Mouse (Mus musculus) MEL-GATA-1-ER (cell line): Measurements from ENCODE around the gene Ift122.
"Not testable (repeated sequence)": the region's sequence is repeated elsewhere in the genome, so short reads cannot be mapped to it uniquely, and the experiment has no call there.

ENCODE experiments used
- DNase-seq: peaks from one replicate; pipeline ENCODE4 v3.0.0-alpha.2; 2012; ENCODE audit warnings: low read depth; ENCODE audit errors: extremely low read depth

Ift122 gene

DNA sequence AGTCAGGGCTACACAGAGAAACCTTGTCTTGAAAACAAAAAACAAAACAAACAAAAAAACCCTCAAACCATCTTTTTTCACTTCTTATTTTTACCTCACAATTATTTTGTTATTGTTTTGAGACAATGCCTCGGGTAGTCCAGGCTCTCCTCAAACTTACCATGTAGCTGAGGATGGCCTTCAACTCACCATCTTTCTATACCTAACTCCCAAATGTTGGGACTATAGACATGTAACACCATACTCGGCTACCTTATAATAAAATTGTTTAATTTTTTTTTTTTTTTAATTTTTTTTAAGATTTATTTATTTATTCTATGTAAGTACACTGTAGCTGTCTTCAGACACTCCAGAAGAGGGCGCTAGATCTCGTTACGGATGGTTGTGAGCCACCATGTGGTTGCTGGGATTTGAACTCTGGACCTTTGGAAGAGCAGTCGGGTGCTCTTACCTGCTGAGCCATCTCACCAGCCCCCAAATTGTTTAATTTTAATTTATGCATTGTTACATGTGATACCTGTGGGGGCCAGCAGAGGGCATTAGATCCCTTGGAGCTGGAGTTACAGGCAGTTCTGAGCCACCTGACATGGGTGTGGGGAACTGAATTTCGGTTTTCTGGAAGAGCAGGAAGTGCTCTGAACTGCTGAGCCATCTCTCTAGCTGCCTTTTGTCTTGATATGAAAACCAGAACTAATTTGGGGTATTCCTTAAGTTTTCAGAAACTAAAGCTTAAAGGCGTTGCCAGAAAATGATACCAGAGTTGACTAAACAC lies 6.4 kb upstream of the Ift122 start:
- peak; percentile 67 for DNase-seq

DNA sequence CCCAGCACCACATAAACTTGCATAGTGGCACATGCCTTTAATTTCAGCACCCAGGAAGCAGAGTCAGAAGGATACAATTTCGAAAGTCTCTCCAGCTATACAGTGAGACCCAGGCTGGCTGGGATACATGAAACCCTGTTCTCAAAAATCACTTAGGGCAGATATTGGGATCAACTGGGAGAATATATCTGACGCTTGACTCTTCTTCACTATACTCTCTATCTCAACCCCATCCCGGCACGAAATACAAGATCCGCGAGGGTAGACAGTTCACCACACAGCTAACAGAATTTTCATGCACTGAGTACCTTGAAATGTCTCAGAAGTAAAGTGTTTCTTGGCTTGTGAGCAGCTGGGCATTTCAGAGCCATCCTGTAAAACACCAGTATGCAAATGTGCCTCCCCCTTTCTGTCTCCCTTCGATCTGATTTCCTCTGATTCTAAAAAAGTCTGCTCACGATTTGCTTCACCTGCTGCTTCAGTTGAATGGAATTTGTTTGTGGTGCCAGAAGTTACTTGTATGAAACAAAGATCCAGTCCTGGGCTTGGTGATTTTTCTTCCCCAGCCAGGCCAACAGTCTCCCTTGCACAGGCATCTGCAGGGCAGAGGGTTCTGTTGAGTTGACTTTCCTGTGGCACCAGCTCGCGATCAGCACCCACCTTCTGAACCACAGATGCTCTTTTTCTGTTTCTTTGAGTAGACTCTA lies 4.5 kb upstream of the Ift122 start:
- no peak for DNase-seq

DNA sequence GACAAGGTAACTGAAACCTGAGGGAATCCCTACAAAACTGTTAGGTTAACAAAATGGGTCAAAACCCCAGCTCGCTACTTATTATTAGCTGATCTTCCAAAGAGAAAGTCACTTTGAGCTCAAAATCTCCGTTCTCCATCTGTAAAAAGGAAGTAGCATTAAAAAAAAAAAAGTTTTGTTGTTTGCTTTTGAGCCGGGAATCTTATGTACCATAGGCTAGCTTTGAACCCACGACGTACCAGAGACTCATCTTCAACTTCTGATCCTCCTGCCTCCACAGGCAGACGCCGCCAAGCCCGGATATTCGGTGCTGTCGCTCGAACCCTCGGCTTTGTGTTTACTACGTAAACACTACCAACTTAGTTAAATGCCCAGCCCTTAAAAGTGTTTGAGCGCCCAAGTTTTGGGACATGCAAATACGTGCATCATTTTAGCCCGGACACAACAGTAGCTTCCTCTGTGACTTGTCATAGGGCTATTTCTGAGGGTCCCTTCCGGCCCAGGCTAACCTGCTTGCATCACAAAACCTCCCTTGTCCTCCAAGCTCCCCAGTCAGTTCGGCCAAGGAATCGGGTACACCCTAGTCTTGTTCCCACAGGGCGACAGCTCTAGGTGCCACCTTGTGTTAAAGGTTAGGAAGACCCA lies 702 bp upstream of the Ift122 start:
- no peak for DNase-seq

DNA sequence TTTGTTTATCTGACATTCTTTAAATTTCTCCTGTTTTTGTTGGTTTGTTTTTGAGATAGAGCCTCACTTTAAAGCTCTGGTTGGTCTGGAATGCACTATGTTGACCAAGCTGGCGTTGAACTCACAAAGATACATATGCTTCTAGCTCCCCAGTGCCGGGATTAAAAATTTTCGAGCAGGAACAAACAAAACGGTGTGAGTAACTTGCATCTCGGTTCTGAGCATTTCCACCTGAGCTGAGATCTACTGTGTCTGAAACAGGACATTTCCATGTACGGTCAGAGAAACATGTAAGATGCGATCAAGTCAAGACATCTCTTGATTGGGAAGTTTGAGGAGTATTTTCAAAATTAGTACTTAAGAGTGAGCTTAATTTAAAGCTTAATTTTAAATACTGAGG lies 715 bp downstream of the Ift122 start:
- DNase-seq: peak; percentile 18

DNA sequence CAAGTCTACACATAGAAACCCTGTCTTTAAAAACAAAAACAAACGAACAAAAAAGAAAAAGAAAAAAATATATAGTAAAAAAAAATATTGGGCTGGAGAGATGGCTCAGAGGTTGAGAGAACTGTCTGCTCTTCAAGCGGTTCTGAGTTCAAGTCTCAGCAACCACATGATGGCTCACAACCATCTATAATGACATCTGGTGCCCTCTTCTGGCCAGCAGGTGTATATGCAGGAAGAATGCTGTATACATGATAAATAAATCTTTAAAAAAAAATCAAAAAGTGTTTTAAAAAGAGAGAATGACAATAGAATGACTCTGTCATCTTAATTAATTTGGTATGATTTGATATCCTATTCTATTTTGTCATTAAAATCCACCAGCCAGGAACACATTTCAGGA lies 1.2 kb downstream of the Ift122 start:
- peak; percentile 18 for DNase-seq

DNA sequence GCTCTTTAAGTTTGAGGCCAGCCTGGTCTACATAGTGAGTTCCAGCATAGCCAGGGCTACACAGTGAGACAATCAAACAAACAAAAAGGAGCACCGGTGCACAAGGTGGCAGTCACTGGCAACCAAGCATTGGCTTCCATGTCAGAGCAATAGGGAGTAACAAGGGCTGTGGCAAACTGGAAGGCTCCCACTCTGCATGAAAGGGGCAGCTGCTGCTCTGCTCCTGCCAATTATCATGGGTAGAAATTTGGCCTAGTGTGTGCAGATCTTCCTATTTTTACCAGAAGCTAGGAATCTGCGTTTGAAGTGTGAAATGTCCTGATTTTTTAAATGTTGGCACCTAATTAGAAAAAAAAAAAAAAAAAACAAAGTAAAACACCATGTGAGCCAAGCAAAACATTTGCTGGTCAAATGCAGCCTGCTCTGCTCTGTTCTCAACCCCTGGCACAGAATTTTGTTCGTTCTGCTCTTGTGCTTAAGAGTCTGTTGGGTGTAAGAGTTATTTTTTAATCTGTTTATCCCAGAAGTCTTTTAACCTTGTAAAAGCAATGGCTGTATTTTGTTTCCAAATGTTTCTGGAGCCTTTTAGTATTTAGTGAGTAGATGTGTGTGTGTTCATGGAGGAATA lies 2.6 kb downstream of the Ift122 start:
- no peak for DNase-seq

DNA sequence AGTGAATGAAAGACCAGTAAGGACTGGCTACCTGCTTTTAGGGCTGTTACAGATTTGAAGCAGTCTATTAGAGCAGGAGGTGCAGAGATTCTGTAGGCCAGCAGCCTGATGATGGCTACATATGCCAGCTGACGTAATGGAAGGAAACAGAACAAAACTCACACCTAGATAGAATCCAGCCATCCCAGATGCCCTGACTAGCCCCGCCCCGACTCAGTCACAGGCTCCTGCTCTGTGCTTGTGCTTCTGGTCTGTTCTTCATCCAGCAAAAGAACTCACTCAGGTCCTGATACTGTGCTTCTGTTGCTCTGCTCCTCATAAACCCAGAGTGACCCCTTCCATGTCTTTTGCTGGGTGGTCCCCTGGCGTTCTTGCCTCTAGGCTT lies 3.1 kb downstream of the Ift122 start:
- no peak for DNase-seq

DNA sequence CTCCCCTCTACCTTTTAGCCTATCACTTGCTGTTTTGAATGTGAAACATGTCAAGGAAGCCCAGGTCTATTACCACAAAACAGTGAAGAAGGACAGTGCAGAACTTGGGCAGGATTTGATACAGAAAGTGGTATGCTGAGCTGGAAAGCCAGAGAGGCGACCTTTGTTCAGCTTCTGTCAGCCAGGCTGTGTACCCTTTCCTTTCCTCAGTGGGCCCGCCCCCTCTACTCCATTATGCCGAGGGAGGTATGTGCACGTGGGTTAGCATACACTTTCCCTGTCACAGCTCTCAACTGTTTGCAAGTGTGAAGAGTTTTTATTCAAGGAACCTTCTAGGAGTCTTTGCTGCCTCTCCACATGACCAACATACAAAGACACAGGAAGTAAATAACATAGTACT lies 6.0 kb downstream of the Ift122 start:
- DNase-seq: no peak

DNA sequence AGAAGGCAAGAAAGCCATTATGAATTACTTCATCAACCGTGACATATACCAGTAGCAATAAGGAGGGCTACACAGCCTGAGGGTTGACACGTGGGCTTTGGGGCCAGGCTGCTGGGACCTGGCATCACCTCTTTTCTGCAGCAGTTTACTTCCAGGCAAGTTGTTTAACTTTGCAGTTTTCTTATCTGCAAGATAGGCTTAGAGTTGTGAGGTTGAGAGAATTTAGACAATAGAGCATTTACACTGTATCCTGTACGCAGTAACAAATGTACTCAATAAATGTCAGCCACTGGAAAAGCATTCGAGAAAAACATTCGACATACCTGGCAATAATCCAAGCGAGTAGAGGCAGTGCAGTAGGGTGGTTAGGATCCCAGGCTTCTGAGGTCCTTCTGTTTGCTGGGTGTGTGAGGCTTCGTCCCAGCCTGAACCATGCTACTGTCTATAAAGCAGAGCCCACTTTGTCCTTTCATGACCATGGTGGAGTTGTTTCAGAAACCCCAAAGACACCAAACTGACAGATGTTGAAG lies 6.8 kb downstream of the Ift122 start:
- DNase-seq: no peak

DNA sequence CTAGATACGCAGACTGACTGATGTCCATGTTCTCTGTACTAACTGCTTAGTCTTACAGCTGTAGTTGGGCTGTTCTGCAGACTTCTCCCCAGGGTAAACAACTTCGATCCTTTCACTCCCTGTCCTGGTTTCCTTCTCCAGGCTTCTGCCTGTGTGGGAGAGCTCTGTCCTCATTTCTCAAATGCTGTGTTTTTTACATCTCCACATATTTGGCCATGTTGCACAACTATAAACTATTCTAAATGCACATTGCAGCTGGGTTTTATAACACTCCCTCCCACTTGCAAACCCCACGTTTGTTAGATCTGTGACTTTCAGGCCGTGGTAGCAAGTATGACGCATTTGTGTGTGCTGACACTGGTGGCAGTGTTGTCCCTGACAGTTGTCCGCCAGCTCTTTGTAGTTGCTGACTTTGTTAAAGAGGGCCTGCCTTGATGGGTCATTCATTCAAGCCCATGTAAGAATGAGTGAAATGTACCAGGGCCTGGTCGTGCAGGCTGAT lies 10.1 kb downstream of the Ift122 start:
- no peak for DNase-seq

DNA sequence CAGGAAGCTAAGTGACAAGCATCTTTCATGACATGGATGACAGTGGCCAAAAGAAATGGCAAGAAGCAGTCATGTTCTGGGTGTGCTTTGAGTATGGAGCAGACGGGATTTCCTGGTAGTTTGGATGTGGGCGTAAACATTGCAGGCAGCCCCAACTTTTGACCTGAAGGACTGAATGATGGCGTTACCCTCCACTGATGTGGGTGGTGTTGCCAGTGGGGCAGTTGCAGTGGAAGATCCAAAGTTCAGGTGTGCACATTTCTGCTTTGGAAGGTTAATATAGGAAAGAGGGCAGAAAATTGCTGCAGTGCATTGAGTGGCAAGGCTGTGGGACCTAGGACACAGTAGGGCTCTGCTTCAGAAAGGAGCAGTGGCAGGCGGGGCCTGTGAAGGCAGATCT lies 12.0 kb downstream of the Ift122 start:
- no peak for DNase-seq

DNA sequence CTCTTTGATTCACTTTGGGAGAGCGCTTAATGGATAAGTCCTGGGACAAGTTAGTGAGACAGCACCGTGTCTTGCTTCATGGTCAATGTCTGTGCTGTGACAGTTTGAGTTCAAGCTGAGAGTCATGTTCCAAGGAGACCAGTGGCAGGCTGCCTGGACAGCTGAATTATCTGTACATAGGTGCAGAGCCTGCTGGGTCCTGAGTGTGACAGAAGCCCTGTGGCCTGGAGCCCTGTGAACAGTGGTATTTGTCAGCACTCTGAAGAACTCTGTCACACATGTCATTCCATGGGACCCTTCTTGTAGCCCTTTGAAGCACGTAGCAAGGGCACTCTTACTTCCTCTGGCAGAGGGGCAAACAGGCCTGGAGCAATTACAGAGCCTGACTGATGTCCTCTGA lies 13.9 kb downstream of the Ift122 start:
- not testable (repeated sequence) for DNase-seq

DNA sequence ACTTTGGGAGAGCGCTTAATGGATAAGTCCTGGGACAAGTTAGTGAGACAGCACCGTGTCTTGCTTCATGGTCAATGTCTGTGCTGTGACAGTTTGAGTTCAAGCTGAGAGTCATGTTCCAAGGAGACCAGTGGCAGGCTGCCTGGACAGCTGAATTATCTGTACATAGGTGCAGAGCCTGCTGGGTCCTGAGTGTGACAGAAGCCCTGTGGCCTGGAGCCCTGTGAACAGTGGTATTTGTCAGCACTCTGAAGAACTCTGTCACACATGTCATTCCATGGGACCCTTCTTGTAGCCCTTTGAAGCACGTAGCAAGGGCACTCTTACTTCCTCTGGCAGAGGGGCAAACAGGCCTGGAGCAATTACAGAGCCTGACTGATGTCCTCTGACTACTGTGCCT lies 18.0 kb downstream of the Ift122 start:
- not testable (repeated sequence) for DNase-seq

DNA sequence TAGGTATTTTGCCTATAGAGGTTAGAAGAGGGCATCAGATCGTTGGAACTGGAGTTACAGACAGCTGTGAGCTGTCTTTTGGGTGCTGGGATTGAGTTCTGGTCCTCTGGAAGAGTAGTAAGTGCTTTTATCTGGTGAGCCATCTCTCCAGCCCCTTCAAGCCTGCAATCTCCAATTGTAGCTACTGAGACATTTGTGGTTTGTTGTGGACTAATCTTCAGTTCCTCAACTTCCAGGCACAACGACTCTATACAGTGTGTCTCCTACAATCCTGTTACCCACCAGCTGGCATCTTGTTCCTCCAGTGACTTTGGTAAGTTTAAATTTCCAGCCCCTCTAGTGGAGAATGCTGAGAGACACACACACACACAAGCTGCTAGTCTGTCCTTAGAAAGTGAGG lies 24.0 kb downstream of the Ift122 start:
- DNase-seq: no peak

DNA sequence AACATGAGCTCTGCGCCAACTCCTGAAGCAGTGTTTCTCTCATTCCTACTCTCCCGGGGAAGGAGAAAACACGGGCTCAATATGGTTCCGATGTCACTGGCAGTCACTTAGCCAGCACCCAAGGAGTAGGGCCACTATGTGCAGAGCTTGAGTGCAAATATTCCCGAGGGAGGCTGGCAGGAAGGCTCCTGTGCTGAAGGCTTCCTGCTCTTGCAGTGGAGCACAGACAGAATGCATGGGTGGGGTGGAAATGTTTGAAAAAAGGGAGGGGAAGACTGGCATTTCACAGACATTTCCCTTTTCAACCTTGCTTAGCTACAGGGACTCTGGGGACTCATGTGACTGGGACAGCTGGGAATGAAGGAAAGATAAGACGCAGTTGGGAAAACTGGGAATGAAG lies 25.4 kb downstream of the Ift122 start:
- no peak for DNase-seq

DNA sequence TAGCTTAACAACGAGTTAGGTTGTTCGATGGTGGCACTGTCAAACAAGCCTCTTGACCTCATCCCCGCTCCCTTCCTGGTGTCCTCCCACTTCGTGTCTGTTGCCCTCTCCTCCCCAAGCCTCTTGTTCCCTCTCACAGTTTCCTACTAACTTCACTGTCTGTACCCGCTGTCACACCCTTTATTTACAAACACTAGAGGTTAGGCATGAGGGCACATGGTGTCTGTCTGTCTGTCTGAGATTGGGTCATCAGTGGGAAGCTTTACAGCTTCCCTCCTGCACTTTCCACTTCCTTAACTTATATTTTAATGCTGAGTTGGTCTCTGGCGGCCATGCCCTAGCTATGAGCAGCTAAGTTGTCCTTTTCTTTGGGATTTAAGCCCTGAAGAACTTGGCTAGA lies 26.5 kb downstream of the Ift122 start:
- DNase-seq: no peak

DNA sequence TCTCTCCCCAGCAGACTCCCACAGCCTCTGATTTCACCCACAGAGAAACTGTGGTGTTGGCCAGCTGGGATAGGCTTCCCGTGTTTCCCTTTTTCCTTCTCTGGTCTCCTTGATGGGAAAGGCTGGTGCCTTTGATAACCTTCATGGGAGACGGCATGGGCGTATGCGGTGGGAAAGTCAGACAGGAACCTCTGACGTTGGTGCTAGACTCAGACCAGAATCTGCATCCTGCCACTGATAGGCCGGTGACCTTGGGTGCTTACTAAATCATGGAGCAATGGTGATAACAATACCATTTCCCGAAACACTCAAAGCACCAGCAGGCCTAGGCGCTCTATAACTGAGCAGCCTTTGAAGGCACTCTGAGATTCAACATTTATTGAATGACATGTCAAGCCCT lies 27.5 kb downstream of the Ift122 start:
- DNase-seq: no peak

DNA sequence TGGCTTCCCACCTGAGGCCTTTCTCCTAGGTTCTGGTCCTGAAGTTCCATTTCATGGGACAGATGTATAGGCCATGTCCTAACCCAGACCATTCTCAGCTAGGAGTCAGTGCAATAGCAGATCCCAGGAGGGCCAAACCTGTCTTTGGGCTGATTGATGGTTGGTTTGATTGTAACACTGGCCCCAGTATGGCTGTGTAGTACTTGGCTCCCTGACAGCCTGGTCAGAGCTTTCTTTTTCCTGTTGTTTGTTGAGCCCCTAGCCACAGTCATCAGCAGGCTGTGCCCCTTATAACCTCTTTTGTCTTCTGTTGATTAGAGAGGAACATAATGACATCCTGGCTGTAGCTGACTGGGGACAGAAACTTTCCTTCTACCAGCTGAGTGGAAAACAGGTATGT lies 30.7 kb downstream of the Ift122 start:
- no peak for DNase-seq

DNA sequence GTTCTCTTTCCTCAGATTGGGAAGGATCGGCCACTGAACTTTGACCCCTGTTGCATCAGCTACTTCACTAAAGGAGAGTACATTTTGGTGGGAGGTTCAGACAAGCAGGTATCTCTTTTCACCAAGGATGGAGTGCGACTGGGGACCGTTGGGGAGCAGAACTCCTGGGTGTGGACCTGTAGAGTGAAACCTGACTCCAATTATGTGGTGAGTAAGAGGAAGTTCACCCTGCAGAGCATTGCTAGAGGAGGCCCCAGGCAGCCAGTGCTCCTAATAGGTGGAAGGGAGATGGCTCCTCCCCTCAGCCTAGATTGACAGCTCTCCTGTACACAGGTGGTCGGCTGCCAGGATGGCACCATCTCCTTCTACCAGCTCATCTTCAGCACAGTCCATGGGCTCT lies 33.6 kb downstream of the Ift122 start:
- peak; percentile 67 for DNase-seq

DNA sequence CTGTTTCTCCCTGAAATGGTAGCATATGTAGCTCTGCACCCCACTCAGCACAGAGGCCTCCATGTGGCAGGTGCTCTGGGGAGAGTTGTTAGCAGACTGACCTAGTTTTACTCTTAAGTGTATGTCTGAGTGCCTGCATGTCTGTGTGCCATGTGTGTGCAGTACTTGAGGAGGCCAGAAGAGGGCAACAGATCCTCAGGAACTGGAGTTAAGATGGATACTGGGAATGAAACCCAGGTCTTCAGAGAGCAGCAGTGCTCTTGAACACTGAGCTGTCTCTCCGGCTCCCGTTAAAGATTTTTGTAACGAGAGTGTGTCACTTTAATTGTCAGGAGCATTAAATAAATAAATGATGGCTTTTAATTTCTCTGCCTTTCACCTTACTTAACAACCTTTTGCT lies 35.0 kb downstream of the Ift122 start:
- DNase-seq: peak; percentile 46

DNA sequence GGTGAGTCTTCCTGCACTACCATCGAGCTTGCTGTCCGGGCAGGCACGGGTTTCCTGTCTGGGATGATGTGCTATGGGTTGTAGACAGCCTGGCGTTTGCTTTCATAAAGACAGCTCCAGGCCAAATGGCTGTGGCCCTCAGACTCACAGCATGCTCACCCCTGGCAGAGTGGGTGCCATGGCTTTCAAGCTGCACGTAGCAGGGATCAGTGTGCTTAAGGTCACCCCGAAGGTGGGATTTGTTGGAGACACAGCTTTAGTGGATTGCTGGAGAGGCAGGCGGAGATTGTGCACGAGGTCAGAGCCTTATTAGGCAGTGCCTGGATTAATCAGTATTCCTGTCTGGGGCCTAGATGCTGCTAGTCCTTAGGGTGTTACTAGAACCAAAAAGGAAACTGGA lies 37.3 kb downstream of the Ift122 start:
- DNase-seq: no peak

DNA sequence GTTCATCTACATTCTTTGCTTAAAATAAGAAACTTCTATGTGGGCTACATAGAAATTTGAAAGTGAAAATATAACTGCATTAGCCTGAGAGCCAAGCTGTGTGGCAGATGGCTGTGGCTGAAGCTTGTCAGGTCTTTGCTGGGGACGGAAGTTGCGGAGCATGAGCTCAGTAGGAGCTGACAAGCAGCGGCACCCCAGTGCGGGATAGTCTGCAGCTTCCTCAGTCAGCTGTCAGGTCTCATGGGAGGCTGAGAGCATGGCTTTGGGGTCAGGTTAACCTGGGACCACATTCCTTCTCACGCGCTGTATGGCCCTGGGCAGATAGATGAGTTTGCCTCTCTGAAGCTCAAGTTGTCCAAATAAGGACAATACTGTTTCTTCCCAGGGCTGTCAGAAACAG lies 37.8 kb downstream of the Ift122 start:
- no peak for DNase-seq
